Mouse (Mus musculus) right cerebral cortex, postnatal 10 days (tissue): ENCODE data around the gene Tmeff1.

Experiments
- DNase-seq, 2 experiments: peaks; one replicate each; pipeline ENCODE4 v3.0.0; 2021; ENCODE audit warnings: low spot score in 2 of 2

Gene Tmeff1

DNA sequence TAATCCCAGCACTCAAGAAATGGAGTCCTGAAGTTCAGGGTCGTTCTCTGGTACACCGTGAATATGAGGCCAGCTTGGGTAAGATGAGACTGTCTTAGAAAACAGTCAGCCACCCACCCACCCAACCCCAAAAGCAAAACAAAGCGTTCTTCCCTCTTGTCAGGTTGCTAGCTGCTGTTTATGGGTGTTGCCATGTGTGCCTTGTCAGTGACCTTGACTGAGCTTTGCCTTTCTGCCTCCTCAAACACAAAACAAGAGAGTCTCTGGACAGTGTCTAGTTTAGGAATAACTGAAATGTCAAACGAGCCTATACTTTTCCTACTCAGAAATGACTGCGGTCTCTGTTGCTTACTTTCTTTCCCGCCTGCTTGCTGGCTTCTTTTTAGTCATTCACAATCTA, 37.3 kb downstream of the Tmeff1 start:
- no peak for DNase-seq

DNA sequence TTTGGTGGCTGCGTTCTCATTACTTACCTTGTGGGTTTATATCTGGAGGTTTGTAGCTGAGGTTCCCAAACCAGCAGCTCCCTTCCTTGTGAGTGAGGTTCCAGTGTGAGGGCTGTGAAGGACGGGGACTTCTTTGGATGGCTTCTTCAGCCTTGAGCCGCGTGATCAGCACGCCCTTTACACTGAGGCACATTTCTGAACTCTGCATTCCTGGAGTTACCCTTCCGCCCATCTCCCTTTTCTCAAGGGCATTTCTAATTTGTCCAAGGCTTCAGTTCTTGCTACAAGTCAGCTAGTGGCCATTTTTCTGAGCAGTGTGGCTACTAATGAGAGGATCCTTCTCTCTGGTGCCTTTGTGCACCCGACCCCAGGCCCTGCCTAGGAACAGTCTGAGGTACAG, 38.0 kb downstream of the Tmeff1 start:
- no peak for DNase-seq

DNA sequence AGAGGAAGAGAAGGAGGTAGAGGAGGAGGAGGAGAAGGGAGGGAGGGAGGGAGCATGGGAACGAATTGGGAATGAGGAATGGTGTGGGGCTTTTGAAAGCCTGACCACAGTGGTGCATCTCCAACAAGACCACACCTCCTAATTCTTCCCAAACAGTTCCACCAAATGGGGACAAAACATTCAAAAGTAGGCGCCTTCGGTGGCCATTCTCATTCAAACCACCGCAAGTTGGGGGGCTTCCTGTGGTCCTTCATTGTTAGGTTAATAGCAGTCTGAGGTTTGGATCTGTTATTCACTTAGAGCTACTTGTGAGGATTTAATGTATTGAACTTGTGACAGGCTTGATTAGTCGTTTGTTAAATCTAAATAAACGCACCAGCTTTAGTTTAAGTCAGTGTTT, 40.0 kb downstream of the Tmeff1 start:
- peak in 1 of 2 experiments; percentile 10 for DNase-seq

DNA sequence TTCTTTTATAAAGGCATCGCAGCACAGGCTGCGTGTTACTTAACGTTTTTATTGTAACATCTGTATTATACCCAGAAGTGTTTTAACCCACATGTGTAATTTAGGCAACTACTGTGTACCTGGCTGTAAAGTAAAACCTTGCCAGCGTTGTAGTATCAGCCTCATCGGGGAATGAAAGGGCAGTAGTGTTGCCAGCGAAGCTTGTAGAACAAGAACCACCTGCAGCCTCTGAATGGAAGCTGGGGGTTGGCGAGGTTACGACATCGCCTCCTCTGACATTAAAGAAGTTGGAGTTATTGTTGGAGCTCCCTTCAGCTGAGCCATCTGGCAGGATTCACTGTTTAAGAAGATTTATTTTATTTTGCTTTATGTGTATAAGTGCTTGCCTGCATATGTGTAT, 40.9 kb downstream of the Tmeff1 start:
- peak in 1 of 2 experiments; percentile 21 for DNase-seq

DNA sequence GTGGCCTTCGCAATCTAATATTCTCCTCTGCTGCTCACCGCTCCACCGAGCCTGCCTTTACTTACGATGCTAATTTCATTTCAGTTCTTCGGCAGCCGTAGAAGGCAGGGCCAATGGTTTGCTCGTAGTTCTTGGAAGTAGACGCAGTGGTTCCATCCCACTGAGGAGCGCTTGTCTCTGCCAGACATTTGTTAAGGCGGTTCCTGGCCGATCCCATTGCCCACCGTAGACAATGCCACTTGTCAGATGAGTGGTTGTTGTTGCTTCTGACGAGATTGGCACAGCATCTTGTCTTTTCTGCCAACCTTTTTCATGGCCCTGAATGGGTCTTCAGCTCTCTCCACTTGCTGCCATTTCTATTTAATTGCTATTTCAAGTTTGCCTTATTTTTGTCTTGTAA, 44.5 kb downstream of the Tmeff1 start:
- peak; percentile 65 to 78 for DNase-seq

DNA sequence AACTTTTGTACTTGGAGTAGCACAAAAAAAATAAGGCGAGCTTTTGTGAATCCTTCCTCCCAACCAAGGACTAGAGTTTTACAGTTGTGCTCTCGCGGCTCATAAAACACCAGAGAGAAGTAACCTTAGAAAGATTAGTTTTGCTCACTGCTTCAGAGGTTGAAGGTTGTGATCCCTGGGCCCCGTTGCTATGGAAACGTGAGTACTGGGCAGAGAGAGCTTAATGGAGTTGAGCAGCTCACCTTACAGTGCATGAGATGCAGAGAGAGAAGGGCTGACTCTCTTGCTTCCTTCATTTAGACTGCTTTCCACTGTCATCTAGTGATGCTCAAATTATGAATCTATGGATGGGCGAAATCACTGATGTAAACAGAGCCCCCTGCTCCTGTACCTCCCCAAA, 48.6 kb downstream of the Tmeff1 start:
- no peak for DNase-seq

DNA sequence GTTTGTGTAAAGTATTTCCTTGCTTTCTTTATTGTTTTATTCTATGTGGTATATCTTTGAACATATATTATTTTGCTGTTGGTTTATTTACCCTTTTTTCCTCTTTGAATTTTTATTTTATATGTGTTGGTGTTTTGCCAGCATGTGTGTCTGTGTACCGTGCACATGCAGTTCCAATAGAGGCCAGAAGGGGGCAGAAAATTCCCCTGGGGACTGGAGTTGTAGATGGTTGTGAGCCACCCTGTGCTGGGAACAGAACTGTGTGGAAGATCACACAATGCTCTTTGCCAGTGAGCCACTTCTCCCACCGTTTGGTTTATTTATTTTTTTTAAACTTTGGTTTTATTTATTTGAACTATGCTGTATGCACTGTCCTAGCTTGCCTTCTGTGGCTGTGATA, 49.1 kb downstream of the Tmeff1 start:
- no peak for DNase-seq

DNA sequence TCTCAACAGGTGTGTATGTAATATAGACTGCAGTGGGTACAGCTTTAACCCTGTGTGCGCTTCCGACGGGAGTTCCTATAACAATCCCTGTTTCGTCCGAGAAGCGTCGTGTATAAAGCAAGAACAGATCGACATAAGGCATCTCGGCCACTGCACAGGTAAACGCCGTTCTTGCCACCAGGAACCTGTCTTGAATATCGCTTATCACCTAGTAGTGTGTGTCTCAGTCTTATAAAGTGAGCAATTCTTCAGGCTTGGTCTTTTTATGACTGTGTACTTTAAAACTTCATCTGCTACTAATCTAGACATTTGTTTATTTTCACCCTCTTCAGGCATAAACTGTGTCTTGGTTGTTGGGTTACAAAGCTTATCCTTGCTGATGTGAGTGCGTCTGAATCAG, 51.9 kb downstream of the Tmeff1 start:
- no peak for DNase-seq

DNA sequence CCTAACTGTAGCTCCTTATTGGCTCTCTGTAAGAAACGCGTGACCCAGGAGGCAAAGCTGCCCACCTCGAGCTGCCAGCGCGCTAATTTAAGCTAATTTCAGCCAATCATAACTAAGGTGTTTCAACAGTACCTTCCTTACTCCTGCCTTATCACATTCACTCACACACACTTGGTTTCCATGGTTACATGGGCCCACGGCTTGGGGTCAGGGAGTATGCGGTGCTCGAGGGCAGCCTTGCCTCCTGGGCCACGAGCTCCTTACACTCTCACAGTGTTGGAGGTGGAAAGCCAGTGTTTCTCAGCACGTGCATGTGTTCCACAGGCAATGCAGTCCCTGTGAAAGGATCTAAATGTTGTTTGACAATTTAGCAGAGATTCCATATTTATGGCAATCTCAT, 53.2 kb downstream of the Tmeff1 start:
- no peak for DNase-seq

DNA sequence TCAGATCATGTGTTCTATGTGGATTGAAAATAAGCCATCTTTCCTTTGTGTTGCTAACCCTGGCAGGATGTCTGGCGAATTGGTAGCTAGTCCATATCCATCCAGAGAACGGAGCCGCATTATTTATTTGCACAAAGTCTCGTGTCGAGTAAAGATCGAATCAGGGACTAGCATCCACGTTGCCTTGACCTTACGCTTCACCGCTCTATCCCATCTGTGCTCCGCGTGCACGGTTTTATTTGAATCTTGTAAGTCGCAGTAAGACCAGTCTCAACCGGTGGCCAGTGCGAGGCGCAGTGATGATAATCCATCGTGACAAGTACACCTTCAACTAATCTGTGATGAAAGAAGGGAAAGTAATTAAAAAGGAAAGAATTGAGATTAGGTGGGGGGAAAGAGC, 54.5 kb downstream of the Tmeff1 start:
- DNase-seq = no peak

DNA sequence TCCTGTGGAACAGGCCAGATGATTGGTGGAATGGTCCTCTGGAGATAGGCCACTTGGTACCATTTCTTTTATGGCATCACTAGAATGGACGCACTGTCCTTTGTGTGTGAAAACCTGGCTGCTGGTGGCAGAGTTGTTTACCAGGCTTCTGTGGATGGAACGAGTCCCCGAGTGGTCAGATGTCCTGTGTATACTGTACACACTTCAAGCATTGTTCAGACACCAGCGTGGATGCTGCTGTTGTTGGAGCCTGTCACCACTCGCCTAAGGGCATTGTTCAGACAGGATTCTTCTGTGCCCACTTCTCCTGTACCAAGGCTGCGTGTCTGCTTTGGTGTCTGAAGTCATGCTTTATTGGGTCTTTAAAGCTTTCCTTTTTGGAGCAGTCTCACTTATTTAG, 58.8 kb downstream of the Tmeff1 start:
- no peak for DNase-seq

DNA sequence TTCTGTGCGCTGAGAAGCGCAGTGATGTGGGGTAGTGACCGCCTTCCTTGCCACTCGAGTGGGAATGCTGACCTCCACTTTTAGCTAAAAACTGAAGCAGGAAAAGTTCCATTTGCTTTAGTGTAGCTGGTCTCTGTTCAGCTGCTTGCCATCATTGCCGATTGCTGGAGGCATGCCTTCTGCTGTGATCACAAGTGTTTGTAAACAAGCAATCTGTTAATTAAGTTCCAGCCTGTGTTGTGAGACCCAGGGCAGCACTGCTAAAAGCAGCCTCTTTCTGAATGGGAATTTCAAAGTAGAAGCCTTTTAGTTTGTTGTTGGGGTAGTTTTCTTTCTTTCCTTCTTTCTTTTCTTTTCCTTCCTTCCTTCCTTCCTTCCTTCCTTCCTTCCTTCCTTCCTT, 61.2 kb downstream of the Tmeff1 start:
- no peak for DNase-seq

DNA sequence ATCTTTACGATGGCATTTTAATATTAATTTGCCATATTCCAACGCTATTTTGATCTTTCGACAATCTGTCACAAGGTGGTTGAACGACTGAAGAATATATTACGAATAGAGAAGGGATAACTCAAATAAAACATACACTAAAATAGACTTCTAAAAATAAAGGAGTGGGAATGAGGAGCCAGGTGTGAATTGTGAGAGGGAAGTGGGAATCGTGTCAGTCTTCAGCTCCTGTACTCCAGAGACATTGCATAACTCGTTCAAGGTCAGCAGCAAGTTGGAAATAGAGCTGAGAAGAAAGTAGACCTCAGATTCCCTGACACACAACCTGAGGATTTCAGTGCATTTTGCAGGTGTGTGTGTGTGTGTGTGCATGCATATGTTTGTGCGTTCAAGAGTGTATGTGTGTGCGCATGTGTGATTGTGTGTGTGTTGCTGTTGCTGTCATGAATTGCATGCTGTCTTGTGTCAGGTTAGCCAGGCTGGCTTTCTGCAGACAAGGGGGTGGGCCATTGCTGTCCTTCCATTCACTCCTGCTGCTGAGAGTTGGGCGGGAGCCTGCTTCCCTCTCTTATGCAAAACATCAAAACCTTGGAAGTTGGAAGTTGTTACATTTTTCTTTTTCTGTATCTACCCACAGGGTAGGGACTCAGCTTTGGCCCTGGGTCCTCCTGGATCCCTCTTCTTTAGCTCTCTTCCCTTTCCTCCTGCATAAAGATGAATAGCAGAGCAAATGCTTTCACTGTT, 65.8 kb downstream of the Tmeff1 start:
- no peak for DNase-seq

DNA sequence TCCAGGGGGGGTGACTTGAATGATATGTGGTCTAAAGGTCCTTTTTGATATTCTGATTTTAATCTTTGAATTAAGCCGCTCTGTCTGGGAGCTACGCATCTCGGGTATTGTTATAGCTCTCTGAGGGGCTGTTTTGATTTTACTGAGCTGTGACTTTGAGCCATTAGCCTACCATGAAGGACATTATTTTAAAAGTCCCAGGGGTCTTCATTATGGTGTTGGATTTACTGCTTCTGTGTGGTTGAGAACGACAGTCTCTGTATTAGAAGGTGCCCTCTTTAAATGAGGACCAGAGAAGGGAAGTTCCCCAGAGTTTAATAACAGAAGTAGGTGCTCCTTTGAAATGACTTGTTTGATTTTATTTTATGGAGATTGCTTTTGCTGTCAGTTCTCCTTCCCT, 69.1 kb downstream of the Tmeff1 start:
- DNase-seq = no peak

DNA sequence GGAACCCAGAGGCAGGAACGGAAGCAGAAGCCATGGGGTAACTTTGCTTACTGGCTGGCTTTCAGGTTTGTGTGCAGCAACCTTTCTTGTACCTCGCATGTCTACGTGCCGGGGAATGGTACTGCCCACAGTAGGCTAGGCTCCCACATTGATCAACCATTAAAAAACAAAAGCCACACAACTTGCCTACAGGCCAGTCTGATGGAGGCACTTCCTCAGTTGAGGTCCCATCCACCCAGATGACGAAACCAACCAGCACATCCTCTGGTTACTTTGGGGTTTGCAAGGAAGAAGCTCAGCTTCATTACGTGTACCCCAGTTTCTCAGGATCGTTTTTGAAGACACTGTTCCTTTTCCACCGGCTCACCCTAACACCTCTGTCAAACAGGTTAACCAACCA, 71.6 kb downstream of the Tmeff1 start:
- no peak for DNase-seq

DNA sequence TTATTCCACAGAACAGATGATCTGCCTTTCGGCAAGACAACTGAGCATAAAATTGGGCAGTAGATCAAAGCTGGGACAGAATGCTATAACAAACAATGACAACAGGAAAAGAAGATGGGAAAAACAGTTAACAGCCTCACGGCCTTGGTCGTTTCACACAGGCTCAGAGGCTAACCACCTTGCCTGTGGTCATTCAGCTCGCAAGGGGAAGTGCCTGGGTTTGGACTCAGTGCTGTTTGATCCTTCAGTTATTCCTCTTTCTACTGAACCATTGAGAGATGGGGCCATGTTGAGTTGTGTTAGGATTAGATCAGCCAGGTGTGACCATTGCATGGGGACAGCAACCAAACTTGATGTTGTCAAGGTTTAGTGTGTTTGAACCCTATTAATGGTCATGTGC, 75.2 kb downstream of the Tmeff1 start:
- no peak for DNase-seq

DNA sequence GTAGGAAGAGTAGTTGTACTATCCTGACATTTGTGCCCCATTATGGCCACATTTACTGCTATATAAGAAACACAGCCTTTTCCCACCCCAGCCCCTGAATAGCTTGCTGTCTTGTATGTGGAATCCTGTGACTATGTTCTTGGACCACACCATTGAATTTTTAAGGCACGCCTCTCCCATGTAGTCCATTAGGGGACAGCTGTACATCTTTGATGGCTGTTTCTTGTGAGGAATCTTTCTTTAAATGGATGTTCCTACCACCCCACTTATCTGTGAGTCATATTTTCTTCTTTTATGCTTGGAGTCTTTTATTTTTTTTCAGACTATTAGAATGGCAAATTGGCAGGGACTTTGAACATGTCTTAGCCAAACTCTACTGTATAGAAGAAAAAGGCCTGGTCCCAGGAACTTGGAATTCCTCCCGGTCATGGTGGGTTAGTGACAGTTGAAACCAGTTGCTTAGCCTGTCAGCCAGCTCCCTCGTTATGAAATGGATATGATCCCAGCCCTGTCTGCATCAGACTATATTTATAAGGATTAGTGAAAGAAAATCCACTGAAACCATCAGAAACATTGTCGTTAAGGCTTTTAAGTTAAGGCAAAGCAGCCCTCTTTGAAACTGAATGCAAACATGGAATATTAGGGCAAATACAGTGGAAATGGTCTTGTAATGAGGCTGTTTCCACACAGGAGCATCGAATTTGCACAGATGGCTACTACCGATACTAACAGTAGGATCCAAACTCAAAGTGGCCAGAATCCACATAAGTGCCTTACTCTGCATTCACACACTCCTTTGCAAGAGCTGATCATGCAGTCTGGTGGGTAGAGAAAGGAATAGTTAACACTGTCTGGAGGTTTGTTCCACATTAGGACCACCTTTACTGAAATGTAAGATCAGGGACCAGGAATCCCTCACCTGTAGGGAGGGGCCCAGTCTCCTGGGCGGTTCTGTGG, 75.9 kb downstream of the Tmeff1 start:
- no peak for DNase-seq

DNA sequence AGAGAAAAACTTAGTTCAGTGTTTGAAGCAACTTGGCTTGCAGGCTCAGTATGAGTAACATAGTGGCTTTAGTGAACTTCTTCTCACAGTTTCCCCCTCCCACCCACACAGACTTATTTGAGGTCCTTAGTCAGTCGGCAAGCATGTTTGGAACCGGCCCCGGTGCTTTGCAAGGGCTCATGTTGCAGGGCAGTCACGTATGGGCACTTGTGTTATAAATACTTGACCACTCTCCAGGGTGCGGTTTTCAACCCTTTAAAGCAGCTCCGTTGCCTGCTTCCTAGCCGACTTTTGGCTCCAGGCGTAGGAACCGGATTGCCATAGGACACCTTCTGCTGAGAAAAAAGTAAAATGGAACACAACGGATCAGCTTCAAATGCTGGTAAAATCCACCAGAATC, 78.3 kb downstream of the Tmeff1 start, which contains the start of gene Cavin4:
Gene Cavin4, plus strand, starts transcription at position 244 of the 400 bp plus-strand sequence.
- no peak for DNase-seq

DNA sequence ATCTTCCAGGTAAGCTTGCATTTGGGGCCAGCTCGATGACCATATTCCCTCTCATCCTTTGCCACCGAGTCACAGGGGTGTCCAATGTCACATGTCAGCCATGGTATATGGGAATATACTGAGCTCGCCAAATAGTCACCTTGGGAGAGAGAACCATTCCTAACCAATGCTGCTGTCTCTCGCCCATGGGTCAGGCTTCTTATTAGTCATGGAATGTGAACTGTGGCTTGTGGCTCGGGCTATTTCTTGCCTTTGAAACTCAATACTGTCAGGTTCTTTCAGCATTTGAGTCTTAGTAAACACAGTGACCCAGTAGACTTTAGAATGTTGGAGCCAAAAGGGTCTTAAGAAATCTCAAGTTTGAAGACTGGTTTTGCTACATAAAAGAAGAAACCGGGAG, 79.0 kb downstream of the Tmeff1 start:
- DNase-seq = no peak

DNA sequence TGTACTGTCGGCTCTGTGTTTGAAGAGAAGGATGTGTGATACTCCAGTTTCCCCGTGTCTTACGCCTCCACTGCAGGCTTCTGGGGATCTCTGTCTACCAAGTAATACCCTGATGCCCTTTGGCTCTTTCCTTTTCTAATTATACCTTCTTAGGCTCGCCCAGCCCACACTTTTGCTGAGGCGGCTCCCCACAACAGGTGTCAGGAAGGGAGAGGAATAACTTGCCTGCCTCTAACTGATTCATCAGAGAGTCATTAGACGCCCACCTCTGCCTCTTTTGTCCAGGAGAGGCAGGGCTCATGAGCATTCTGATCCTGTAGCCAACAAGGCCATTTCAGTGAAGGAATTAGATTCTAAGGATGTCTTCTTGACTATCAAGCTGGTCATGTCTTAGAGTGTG, 82.3 kb downstream of the Tmeff1 start:
- DNase-seq = no peak

DNA sequence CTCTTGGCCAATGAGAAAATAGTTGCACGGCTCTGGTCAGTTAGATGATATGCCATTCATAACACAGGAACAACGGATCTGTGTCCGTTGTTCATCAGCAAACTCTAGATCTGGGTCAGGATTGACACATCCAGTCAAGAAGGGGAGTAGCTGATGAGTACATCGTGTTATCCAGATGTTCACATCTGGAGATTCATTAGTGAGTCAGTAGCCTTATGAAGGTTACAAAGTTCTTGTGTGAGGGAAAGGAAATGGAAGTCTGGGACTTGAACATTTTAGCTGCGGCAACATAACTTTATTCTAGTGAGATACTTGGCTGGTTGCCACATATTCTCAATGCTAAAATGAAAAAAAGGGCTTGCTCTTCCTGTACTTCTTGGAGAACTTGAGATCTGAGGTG, 87.9 kb downstream of the Tmeff1 start:
- no peak for DNase-seq

DNA sequence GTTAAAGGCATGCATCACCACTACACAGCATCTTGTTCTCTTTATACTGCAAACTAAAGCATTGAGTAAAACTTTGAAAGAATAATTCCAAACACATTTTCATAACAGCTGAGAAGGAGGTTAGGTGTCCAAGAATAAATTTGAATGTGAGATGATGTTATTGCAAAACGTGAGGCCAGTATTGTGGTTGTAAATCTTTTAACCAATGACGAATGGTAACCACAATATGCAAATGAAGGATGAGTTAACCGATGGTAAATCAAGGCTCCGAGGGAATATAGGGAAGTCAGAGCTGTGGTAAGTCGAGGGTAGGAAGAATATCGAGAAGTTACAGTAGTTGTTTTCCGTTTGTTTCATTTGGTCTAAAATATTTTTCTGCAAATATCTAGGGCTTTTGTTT, 89.4 kb downstream of the Tmeff1 start:
- no peak for DNase-seq

DNA sequence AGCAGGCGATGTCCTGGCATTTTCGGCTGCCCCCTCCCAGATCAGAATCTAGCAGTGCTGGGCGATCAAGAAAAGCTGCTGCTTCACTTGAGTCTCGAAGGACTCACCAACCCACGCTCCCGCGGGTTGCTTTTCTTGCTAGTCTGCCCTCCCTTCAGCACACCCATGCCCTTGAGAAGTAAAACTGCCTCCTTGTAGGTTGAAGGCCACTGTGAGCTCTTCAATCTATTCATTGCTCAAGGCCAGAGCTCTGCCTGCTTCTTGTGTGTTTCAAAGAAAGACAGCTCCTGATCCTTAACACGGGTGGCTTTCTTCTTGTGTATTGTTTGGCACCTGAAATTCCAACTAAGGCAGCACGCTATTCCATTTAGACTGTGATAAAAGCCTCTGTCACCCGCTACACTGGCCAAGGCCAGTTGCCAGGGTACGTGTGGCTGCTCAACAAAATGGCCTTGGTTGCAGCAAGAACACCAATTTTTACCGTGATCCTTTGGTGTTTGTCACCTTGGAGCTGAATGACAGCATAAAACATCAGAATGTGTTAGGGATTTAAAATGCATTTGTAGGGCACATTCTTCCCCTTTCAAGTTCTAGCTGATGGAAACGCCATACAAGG, 91.7 kb downstream of the Tmeff1 start:
- no peak for DNase-seq
